Mouse (Mus musculus) heart, postnatal 0 days (tissue): ENCODE results near the gene Pou2f1. TPM values are rescaled to one million over a fixed set of nuclear protein-coding genes. Genes with fewer than 3 reads are reported as not detected.

Source experiments
- ATAC-seq: fragments of 200-750 bp; cut with Nextera tagmentation; 2 replicates; pipeline ENCODE4 v1.8.0; 2017; ENCODE audit warnings: low read depth, moderate number of reproducible peaks, moderate library complexity; ENCODE audit not compliant: insufficient read depth
- DNase-seq: peaks from one replicate; pipeline ENCODE4 v3.0.0-alpha.2; 2016; ENCODE audit warnings: low spot score
- H3K27ac ChIP-seq: fragments of 300-500 bp; sonication (generic); 2 replicates; pipeline ENCODE4 v1.5.1; 2014; ENCODE audit warnings: low read depth, mild to moderate bottlenecking
- H3K27me3 ChIP-seq: fragments of 300-500 bp; sonication (generic); 2 replicates; pipeline ENCODE4 v1.6.1; 2014; ENCODE audit warnings: low read length, mixed read lengths; ENCODE audit not compliant: control insufficient read depth, insufficient read depth
- H3K36me3 ChIP-seq: fragments of 300-500 bp; sonication (generic); replicated peaks from 2 replicates; pipeline ENCODE4 v1.6.1; 2014; ENCODE audit warnings: low read length, mixed read lengths; ENCODE audit not compliant: control insufficient read depth, insufficient read depth
- H3K4me1 ChIP-seq: fragments of 300-500 bp; sonication (generic); 2 replicates; pipeline ENCODE4 v1.6.1; 2014; ENCODE audit warnings: antibody characterized with exemption; ENCODE audit not compliant: control insufficient read depth, insufficient read depth
- H3K4me2 ChIP-seq: fragments of 300-500 bp; sonication (generic); 2 replicates; pipeline ENCODE4 v1.6.1; 2014; ENCODE audit warnings: low read depth, mild to moderate bottlenecking, low read length, moderate library complexity
- H3K4me3 ChIP-seq: fragments of 300-500 bp; sonication (generic); 2 replicates; pipeline ENCODE4 v1.5.1; 2014; ENCODE audit warnings: low read depth, low read length
- H3K9ac ChIP-seq: fragments of 300-500 bp; sonication (generic); replicated peaks from 2 replicates; pipeline ENCODE4 v1.6.1; 2014; ENCODE audit warnings: low read depth, low read length, mixed read lengths
- H3K9me3 ChIP-seq: fragments of 300-500 bp; sonication (generic); replicated peaks from 2 replicates; pipeline ENCODE4 v1.6.1; 2016; ENCODE audit warnings: low read length; ENCODE audit not compliant: control insufficient read depth
- CTCF ChIP-seq: IDR thresholded peaks from 2 replicates; pipeline ENCODE4 v1.5.1; 2016; ENCODE audit warnings: antibody characterized with exemption, control low read depth, low read depth
- EP300 ChIP-seq: IDR thresholded peaks from 2 replicates; pipeline ENCODE4 v1.6.1; 2016; ENCODE audit warnings: antibody characterized with exemption, low read depth
- WGBS: fragments of 180-500 bp; shearing (Covaris S2); extraction: QIAGEN DNeasy Blood & Tissue Kit; methylation state at CpG from one replicate; pipeline ENCODE4 v1.1.7; 2014; 5-methylcytosine and 5-hydroxymethylcytosine counted together
- polyA plus RNA-seq: library from polyadenylated mRNA; unstranded; fragments of >200 nt; fragmentation: Nextera tagmentation; extraction: Ambion mirVana; gene quantifications from 2 replicates; pipeline ENCODE4 v1.2.1, GENCODE M21; 2015
- total RNA-seq: library from RNA; depleted of rRNA; stranded (reverse); fragments of >200 nt; gene quantifications from 2 replicates; pipeline ENCODE4 v1.2.3, GENCODE M21; 2014; ENCODE audit warnings: low replicate concordance

Gene Pou2f1
- total and polyA plus RNA-seq, 2 experiments from 2014 or later = 5.2 to 27.0 TPM

- Histone ChIP-seq H3K4me3 (no peak overlapping the region), H3K27ac (no peak overlapping the region), H3K9ac (no peak overlapping the region), H3K9me3 (no peaks in the 10 kb centered on the region), H3K27me3 (no peaks in the 10 kb centered on the region), H3K4me1 (0 out of 2 replicates have a peak, but pooled peaks cover 5% of the 10 kb centered on the region), H3K4me2 (no peak overlapping the region), H3K36me3 (no peaks in the 10 kb centered on the region)
- TF ChIP-seq CTCF = no peak
- TF ChIP-seq EP300 = no peak
- WGBS = 65% methylated on average over 9 of the region's 9 CpGs
- ATAC-seq (no peak), DNase-seq (no peak)
Measured at GRCm38 (mm10) chr1:165855759-165856545, 146.5 kb downstream of the Pou2f1 start.

DNA sequence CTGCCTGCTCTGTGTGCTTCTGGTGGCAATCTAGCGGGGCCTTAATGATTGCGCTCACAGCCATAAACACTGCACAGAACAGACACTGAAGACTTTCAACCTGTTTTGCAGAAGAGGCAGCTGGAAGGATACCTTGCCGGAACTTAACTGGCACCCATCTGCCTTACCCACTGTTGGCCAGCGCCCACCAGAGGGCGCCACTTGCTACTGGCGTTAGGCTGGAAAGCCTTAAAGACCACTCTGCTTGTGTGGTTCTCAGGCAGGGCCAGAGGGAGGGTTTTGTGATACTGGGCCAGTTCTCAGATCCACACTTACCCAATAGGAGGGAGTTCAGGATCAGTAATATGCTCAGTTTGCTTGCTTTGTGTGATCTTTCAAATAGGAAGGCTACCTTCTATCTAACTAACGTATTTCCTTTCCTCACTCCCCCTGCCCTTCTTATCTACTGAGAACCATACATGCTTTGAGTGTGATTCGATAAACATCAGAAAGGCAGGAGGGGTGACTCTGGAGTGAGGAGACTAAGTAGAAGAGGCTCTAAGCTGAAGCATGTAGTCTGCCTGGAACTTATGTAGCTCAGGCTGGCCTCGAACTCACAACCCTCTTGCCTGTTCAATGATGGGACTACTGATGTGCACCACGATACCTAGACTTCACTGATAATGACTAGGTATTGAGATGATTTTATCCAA lies 148.6 kb downstream of the Pou2f1 start:
- DNase-seq = peak; percentile 43
- no peaks in the 10 kb centered on the region for H3K36me3 ChIP-seq
- H3K27ac ChIP-seq = no peak overlapping the region
- 0 out of 2 replicates have a peak, but pooled peaks cover 8% of the 10 kb centered on the region for H3K4me1 ChIP-seq
- TF ChIP-seq EP300 (no peak), CTCF (peak; percentile 85)
- no peak overlapping the region for H3K4me3 ChIP-seq
- H3K9me3 ChIP-seq = no peaks in the 10 kb centered on the region
- 59% methylated on average over 10 of the region's 10 CpGs for WGBS
- ATAC-seq = no peak
- no peak overlapping the region for H3K4me2 ChIP-seq
- H3K9ac ChIP-seq = no peak overlapping the region
- H3K27me3 ChIP-seq = no peaks in the 10 kb centered on the region

GRCm38 (mm10) chr1:165853131-165853721 lies 149.3 kb downstream of the Pou2f1 start:
- ATAC-seq = no peak
- no peak for DNase-seq
- Histone ChIP-seq H3K4me2 (no peak overlapping the region), H3K27ac (no peak overlapping the region), H3K9me3 (no peaks in the 10 kb centered on the region), H3K4me1 (0 out of 2 replicates have a peak, but pooled peaks cover 8% of the 10 kb centered on the region), H3K9ac (no peak overlapping the region), H3K27me3 (no peaks in the 10 kb centered on the region), H3K36me3 (no peaks in the 10 kb centered on the region), H3K4me3 (no peak overlapping the region)
- 50% methylated on average over 4 of the region's 4 CpGs for WGBS
- TF ChIP-seq CTCF (no peak), EP300 (no peak)

- no peak overlapping the region for H3K9ac ChIP-seq
- H3K27ac ChIP-seq = no peak overlapping the region
- H3K4me1 ChIP-seq = 0 out of 2 replicates have a peak, but pooled peaks cover 8% of the 10 kb centered on the region
- H3K9me3 ChIP-seq = no peaks in the 10 kb centered on the region
- H3K4me3 ChIP-seq = no peak overlapping the region
- WGBS = 55% methylated on average over 5 of the region's 5 CpGs
- H3K4me2 ChIP-seq = no peak overlapping the region
- H3K36me3 ChIP-seq = no peaks in the 10 kb centered on the region
- no peaks in the 10 kb centered on the region for H3K27me3 ChIP-seq
- DNase-seq (no peak), ATAC-seq (no peak)
- TF ChIP-seq EP300 = no peak
- no peak for TF ChIP-seq CTCF
Measured at GRCm38 (mm10) chr1:165852131-165852530, 150.3 kb downstream of the Pou2f1 start.
